Mouse (Mus musculus) CH12.LX (cell line): ENCODE results near the gene Slc28a2. TPM values are rescaled to one million over a fixed set of nuclear protein-coding genes. Genes with fewer than 3 reads are reported as not detected.
A peak's percentile ranks its signal among the peaks of the same experiment; 100 is the strongest.
"Not testable (repeated sequence)": the region's sequence is repeated elsewhere in the genome, so short reads cannot be mapped to it uniquely, and the experiment has no call there.

Experiments
- DNase-seq: peaks from one replicate; pipeline ENCODE4 v3.0.0-alpha.2; 2013; ENCODE audit errors: extremely low read depth
- H3K27ac ChIP-seq: 2 replicates; pipeline ENCODE4 v1.5.1; 2012; ENCODE audit warnings: low read depth, mild to moderate bottlenecking, control low read depth, moderate library complexity; ENCODE audit not compliant: insufficient read depth
- H3K27me3 ChIP-seq: replicated peaks from 2 replicates; pipeline ENCODE3; 2012; ENCODE audit warnings: inconsistent platforms
- H3K36me3 ChIP-seq, 2 experiments: replicated peaks in 1 of 2; 2 replicates each; pipeline versions ENCODE3 to v1.6.1; 2012; ENCODE audit warnings: inconsistent platforms in 1 of 2, low read length in 1 of 2, mild to moderate bottlenecking in 1 of 2, mixed read lengths in 1 of 2, moderate library complexity in 1 of 2; ENCODE audit not compliant: control insufficient read depth in 1 of 2, insufficient read depth in 1 of 2
- H3K4me1 ChIP-seq, 2 experiments: 2 replicates each; pipeline ENCODE4 v1.6.1; 2012; ENCODE audit warnings: inconsistent platforms in 1 of 2, moderate library complexity in 1 of 2; ENCODE audit not compliant: insufficient read depth in 2 of 2, control insufficient read depth in 1 of 2
- H3K4me2 ChIP-seq: 2 replicates; pipeline ENCODE4 v1.6.1; 2012; ENCODE audit warnings: low read depth, mild to moderate bottlenecking, control low read depth; ENCODE audit not compliant: poor library complexity, insufficient read depth, severe bottlenecking
- H3K4me3 ChIP-seq, 3 experiments: fragments of 150-350 bp in 1 of 3; sonication (generic) in 1 of 3; replicated peaks in 1 of 3; 2 replicates each; pipeline versions ENCODE3 to v1.5.1; 2011 to 2012; ENCODE audit warnings: low read depth in 2 of 3, low read length in 2 of 3, mild to moderate bottlenecking in 2 of 3, moderate library complexity in 2 of 3, control low read depth in 1 of 3, improper control_type of control experiment in 1 of 3, inconsistent platforms in 1 of 3, mixed read lengths in 1 of 3; ENCODE audit not compliant: poor library complexity in 1 of 3
- H3K79me2 ChIP-seq: replicated peaks from 2 replicates; pipeline ENCODE4 v1.6.1; 2012; ENCODE audit warnings: mild to moderate bottlenecking, moderate library complexity; ENCODE audit not compliant: control insufficient read depth, poor library complexity, insufficient read depth, severe bottlenecking; ENCODE audit errors: extremely low read depth
- H3K9ac ChIP-seq: 2 replicates; pipeline ENCODE4 v1.6.1; 2012; ENCODE audit warnings: low read depth, mild to moderate bottlenecking, control low read depth, moderate library complexity; ENCODE audit not compliant: insufficient read depth
- H3K9me3 ChIP-seq: replicated peaks from 2 replicates; pipeline ENCODE3; 2012; ENCODE audit warnings: low read length, inconsistent platforms, mixed read lengths
- BHLHE40 ChIP-seq: IDR thresholded peaks from 2 replicates; pipeline ENCODE4 v1.6.1; 2011; ENCODE audit warnings: mild to moderate bottlenecking, low read depth, low read length, improper control_type of control experiment
- CHD1 ChIP-seq: IDR thresholded peaks from 2 replicates; pipeline ENCODE4 v1.6.1; 2012; ENCODE audit warnings: low read depth, low read length, improper control_type of control experiment, inconsistent platforms
- CHD2 ChIP-seq: IDR thresholded peaks from 2 replicates; pipeline ENCODE4 v1.6.1; 2011; ENCODE audit warnings: low read length, improper control_type of control experiment
- E2F4 ChIP-seq: IDR thresholded peaks from 2 replicates; pipeline ENCODE4 v1.6.1; 2011; ENCODE audit warnings: low read depth, low read length, improper control_type of control experiment; ENCODE audit not compliant: insufficient replicate concordance
- ELF1 ChIP-seq: IDR thresholded peaks from 2 replicates; pipeline ENCODE4 v1.6.1; 2014; ENCODE audit warnings: low read depth, mild to moderate bottlenecking, inconsistent platforms, low read length, improper control_type of control experiment
- EP300 ChIP-seq: IDR thresholded peaks from 2 replicates; pipeline ENCODE4 v1.6.1; 2011; ENCODE audit warnings: low read length, improper control_type of control experiment
- ETS1 ChIP-seq: conservative IDR thresholded peaks from 2 replicates; pipeline ENCODE4 v1.6.1; 2012; ENCODE audit warnings: low read depth, mild to moderate bottlenecking, inconsistent platforms, low read length, improper control_type of control experiment, moderate library complexity
- HCFC1 ChIP-seq: IDR thresholded peaks from 2 replicates; pipeline ENCODE4 v1.6.1; 2012; ENCODE audit warnings: low read depth, mild to moderate bottlenecking, inconsistent platforms, low read length, improper control_type of control experiment
- IRF4 ChIP-seq: IDR thresholded peaks from 2 replicates; pipeline ENCODE4 v1.6.1; 2014; ENCODE audit warnings: low read depth, mild to moderate bottlenecking, inconsistent platforms, low read length, improper control_type of control experiment
- MAFK ChIP-seq: IDR thresholded peaks from 2 replicates; pipeline ENCODE4 v1.6.1; 2011; ENCODE audit warnings: low read length, improper control_type of control experiment; ENCODE audit not compliant: insufficient replicate concordance
- MAZ ChIP-seq: IDR thresholded peaks from 2 replicates; pipeline ENCODE4 v1.6.1; 2012; ENCODE audit warnings: low read depth, mild to moderate bottlenecking, inconsistent platforms, low read length, improper control_type of control experiment, moderate library complexity
- MEF2A ChIP-seq: IDR thresholded peaks from 2 replicates; pipeline ENCODE4 v1.6.1; 2014; ENCODE audit warnings: low read depth, mild to moderate bottlenecking, inconsistent platforms, low read length, improper control_type of control experiment, borderline replicate concordance
- MXI1 ChIP-seq: IDR thresholded peaks from 2 replicates; pipeline ENCODE4 v1.6.1; 2011; ENCODE audit warnings: mild to moderate bottlenecking, low read depth, low read length, improper control_type of control experiment
- SMC3 ChIP-seq: IDR thresholded peaks from 2 replicates; pipeline ENCODE4 v1.6.1; 2011; ENCODE audit warnings: low read depth, low read length, improper control_type of control experiment
- TBP ChIP-seq: conservative IDR thresholded peaks from 2 replicates; pipeline ENCODE4 v1.6.1; 2011; ENCODE audit warnings: low read depth, low read length, improper control_type of control experiment
- UBTF ChIP-seq: IDR thresholded peaks from 2 replicates; pipeline ENCODE4 v1.6.1; 2012; ENCODE audit warnings: low read depth, mild to moderate bottlenecking, inconsistent platforms, low read length, improper control_type of control experiment, moderate library complexity
- USF1 ChIP-seq: IDR thresholded peaks from 2 replicates; pipeline ENCODE4 v1.6.1; 2014; ENCODE audit warnings: low read depth, mild to moderate bottlenecking, inconsistent platforms, low read length, improper control_type of control experiment
- ZC3H11A ChIP-seq: IDR thresholded peaks from 2 replicates; pipeline ENCODE4 v1.6.1; 2012; ENCODE audit warnings: low read depth, mild to moderate bottlenecking, inconsistent platforms, low read length, improper control_type of control experiment
- ZMIZ1 ChIP-seq: IDR thresholded peaks from 2 replicates; pipeline ENCODE4 v1.6.1; 2012; ENCODE audit warnings: low read depth, mild to moderate bottlenecking, inconsistent platforms, low read length, improper control_type of control experiment
- dilution Hi-C: fragments of 300-500 bp; cut with MboI; formaldehyde crosslinking; loops from 2 replicates; pipeline ENCODE4 v1.14.3; 2020; ENCODE audit warnings: low sequenced_read_pairs; ENCODE audit not compliant: extremely low pct_unique_long_range_greater_than_20kb, extremely low pct_ligation_motif_present
- in situ Hi-C: fragments of 300-500 bp; cut with MboI; formaldehyde crosslinking; loops from 3 replicates; pipeline ENCODE4 v1.14.3; 2019; ENCODE audit warnings: low sequenced_read_pairs, low pct_ligation_motif_present, low pct_unique_long_range_greater_than_20kb, mixed read lengths
- polyA plus RNA-seq: library from polyadenylated mRNA; unstranded; fragments of >175 nt; gene quantifications from 2 replicates; pipeline ENCODE4 v1.2.1, GENCODE M21; 2012; ENCODE audit warnings: low read depth; ENCODE audit not compliant: insufficient read length
- total RNA-seq, 2 experiments: library from RNA; depleted of rRNA; stranded (reverse); fragments of 300-350 nt in 1 of 2; fragments of >200 nt in 1 of 2; gene quantifications; 2 replicates each; pipeline ENCODE4 v1.2.3; 2012 to 2014

Gene Slc28a2
- total and polyA plus RNA-seq, 3 experiments, result 16.3 to 31.4 (median 30.3) TPM

GRCm38 (mm10) chr2:122387135-122387534 lies 39.1 kb upstream of the Slc28a2 start:
- dilution Hi-C loops, result not testable (repeated sequence)
- in situ Hi-C loops, result loop anchor here (25.0 kb wide), 1 partner anchor 225 kb away; the partner anchor contains the start of gene Gatm

GRCm38 (mm10) chr2:122396150-122396549 lies 30.1 kb upstream of the Slc28a2 start:
- in situ Hi-C loops (loop anchor here (25.0 kb wide), 1 partner anchor 216 kb away; the partner anchor contains the start of gene Gatm), dilution Hi-C loops (no loop called here)
- Histone ChIP-seq H3K4me2 (no peak overlapping the region), H3K27ac (no peak overlapping the region)
- no peak for TF ChIP-seq CHD1
- TF ChIP-seq MXI1, result no peak
- TF ChIP-seq MAZ, result no peak
- TF ChIP-seq E2F4, result no peak
- no peak for TF ChIP-seq BHLHE40
- TF ChIP-seq HCFC1, result no peak
- TF ChIP-seq SMC3, result no peak
- no peak for TF ChIP-seq MEF2A
- no peak for TF ChIP-seq MAFK
- no peak for TF ChIP-seq IRF4
- no peak for TF ChIP-seq EP300
- no peak for TF ChIP-seq TBP
- no peak for TF ChIP-seq ZC3H11A
- TF ChIP-seq, all 38 proteins: peak for 0
- Histone ChIP-seq H3K4me1 (peaks cover 3 to 7% of the 10 kb centered on the region in 2 experiments; a peak in 2 of 4 replicates), H3K9me3 (no peaks in the 10 kb centered on the region), H3K4me3 (no peak overlapping the region), H3K36me3 (no peaks in the 10 kb centered on the region), H3K27me3 (no peaks in the 10 kb centered on the region), H3K79me2 (no peaks in the 10 kb centered on the region), H3K9ac (no peak overlapping the region)
- DNase-seq, result no peak

More at GRCm38 (mm10) chr2:122387135-122387534, 39.1 kb upstream of the Slc28a2 start:
- not testable (repeated sequence) for H3K4me1 ChIP-seq, H3K4me2 ChIP-seq, H3K4me3 ChIP-seq, H3K9me3 ChIP-seq, H3K27ac ChIP-seq, H3K79me2 ChIP-seq, H3K27me3 ChIP-seq, DNase-seq, H3K36me3 ChIP-seq, H3K9ac ChIP-seq
- TF ChIP-seq TBP, result peak; percentile 80

DNA sequence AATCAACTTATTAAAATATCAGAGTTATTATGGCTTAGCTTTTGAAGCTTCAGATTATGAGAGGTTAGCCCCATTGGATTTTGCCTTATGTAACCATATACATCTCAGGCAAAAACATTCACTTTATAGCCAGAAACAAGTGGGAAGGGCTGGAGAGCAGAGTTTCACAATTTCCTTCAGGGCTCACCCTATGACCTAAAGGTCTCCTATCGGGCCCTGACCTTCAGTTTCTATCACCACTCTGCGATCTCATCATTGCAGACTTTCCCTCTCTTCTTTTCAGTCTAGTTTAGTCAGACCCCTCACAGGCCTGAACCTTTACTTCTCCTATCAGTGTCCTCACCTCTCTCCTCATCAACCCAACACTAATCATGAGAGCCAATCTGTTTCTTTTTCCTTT lies 18.7 kb upstream of the Slc28a2 start:
- dilution Hi-C loops, result no loop called here
- no peaks in the 10 kb centered on the region for H3K27me3 ChIP-seq
- H3K4me2 ChIP-seq, result peak overlapping the region; percentile 13; the same call in 1 of the 2 replicates
- peaks cover 0 to 15% of the 10 kb centered on the region in 2 experiments; a peak in 1 of 4 replicates for H3K4me1 ChIP-seq
- no peaks in the 10 kb centered on the region for H3K9me3 ChIP-seq
- no peak overlapping the region for H3K4me3 ChIP-seq
- in situ Hi-C loops, result no loop called here
- no peak overlapping the region for H3K9ac ChIP-seq
- H3K79me2 ChIP-seq, result no peaks in the 10 kb centered on the region
- H3K27ac ChIP-seq, result no peak overlapping the region
- no peak for TF ChIP-seq CHD2
- no peak for TF ChIP-seq ZMIZ1
- TF ChIP-seq ETS1, result no peak
- TF ChIP-seq USF1, result no peak
- TF ChIP-seq E2F4, result no peak
- TF ChIP-seq UBTF, result no peak
- TF ChIP-seq ELF1, result no peak
- no peak for TF ChIP-seq CHD1
- DNase-seq, result no peak
- H3K36me3 ChIP-seq, result no peaks in the 10 kb centered on the region
